Mouse (Mus musculus): ENCODE measurements around the gene Gtf2a1l. TPM values are rescaled to one million over a fixed set of nuclear protein-coding genes. Genes with fewer than 3 reads are reported as not detected.

Gene Gtf2a1l
- polyA plus RNA-seq (2017; shearing (Covaris generic)) = not detected

GRCm38 (mm10) chr17:88668452-88668851, at the start of gene Gtf2a1l:
Gtf2a1l (plus strand) TSS chr17:88668660.

Other genes with a start within 250 kb of the Gtf2a1l start
- 37.7 TPM for gene Foxn2, start 227.9 kb upstream of the Gtf2a1l start, polyA plus RNA-seq (2017; shearing (Covaris generic))
- gene Ppp1r21, start 138.5 kb upstream of the Gtf2a1l start, polyA plus RNA-seq (2017; shearing (Covaris generic)) = 34.2 TPM
- gene Ston1, start 71.0 kb upstream of the Gtf2a1l start, polyA plus RNA-seq (2017; shearing (Covaris generic)) = 2.2 TPM
- gene Lhcgr, start 123.3 kb downstream of the Gtf2a1l start, polyA plus RNA-seq (2017; shearing (Covaris generic)) = not detected